Mouse (Mus musculus) lung, postnatal 0 days (tissue): ENCODE measurements around the gene Car11. TPM values are rescaled to one million over a fixed set of nuclear protein-coding genes. Genes with fewer than 3 reads are reported as not detected.
A peak's percentile ranks its signal among the peaks of the same experiment; 100 is the strongest.

Source experiments
- ATAC-seq: fragments of 200-750 bp; cut with Nextera tagmentation; 2 replicates; pipeline ENCODE4 v1.8.0; 2017; ENCODE audit warnings: moderate library complexity
- DNase-seq: peaks from one replicate; pipeline ENCODE4 v3.0.0-alpha.2; 2016; ENCODE audit warnings: low spot score
- H3K27ac ChIP-seq: fragments of 300-500 bp; sonication (generic); 2 replicates; pipeline ENCODE4 v1.5.1; 2014; ENCODE audit warnings: antibody characterized with exemption, mild to moderate bottlenecking, low read length, mixed read lengths
- H3K27me3 ChIP-seq: fragments of 300-500 bp; sonication (generic); replicated peaks from 2 replicates; pipeline ENCODE4 v1.6.1; 2014; ENCODE audit warnings: low read length, mixed read lengths; ENCODE audit not compliant: insufficient read depth
- H3K36me3 ChIP-seq: fragments of 300-500 bp; sonication (generic); 2 replicates; pipeline ENCODE4 v1.6.1; 2014; ENCODE audit warnings: low read length, mixed read lengths; ENCODE audit not compliant: insufficient read depth
- H3K4me1 ChIP-seq: fragments of 300-500 bp; sonication (generic); 2 replicates; pipeline ENCODE4 v1.6.1; 2014; ENCODE audit warnings: antibody characterized with exemption, low read depth, low read length, mixed read lengths; ENCODE audit not compliant: insufficient read depth
- H3K4me2 ChIP-seq: fragments of 300-500 bp; sonication (generic); replicated peaks from 2 replicates; pipeline ENCODE4 v1.6.1; 2014; ENCODE audit warnings: low read depth, mild to moderate bottlenecking, low read length, moderate library complexity, mixed read lengths
- H3K4me3 ChIP-seq: fragments of 300-500 bp; sonication (generic); 2 replicates; pipeline ENCODE4 v1.5.1; 2014; ENCODE audit warnings: low read depth, low read length
- H3K9ac ChIP-seq: fragments of 300-500 bp; sonication (generic); replicated peaks from 2 replicates; pipeline ENCODE4 v1.6.1; 2014; ENCODE audit warnings: low read depth, mild to moderate bottlenecking
- H3K9me3 ChIP-seq: fragments of 300-500 bp; sonication (generic); 2 replicates; pipeline ENCODE4 v1.6.1; 2016; ENCODE audit warnings: low read length, mixed read lengths
- CTCF ChIP-seq: IDR thresholded peaks from 2 replicates; pipeline ENCODE4 v1.5.1; 2016; ENCODE audit warnings: antibody characterized with exemption, mild to moderate bottlenecking
- EP300 ChIP-seq: IDR thresholded peaks from 2 replicates; pipeline ENCODE4 v1.6.1; 2016; ENCODE audit warnings: antibody characterized with exemption, mild to moderate bottlenecking, control low read depth
- WGBS: fragments of 180-500 bp; shearing (Covaris S2); extraction: QIAGEN DNeasy Blood & Tissue Kit; methylation state at CpG from one replicate; pipeline ENCODE4 v1.1.7; 2014; 5-methylcytosine and 5-hydroxymethylcytosine counted together
- polyA plus RNA-seq: library from polyadenylated mRNA; unstranded; fragments of >200 nt; fragmentation: Nextera tagmentation; extraction: Ambion mirVana; gene quantifications from 2 replicates; pipeline ENCODE4 v1.2.1, GENCODE M21; 2015

Gene Car11
- polyA plus RNA-seq, 1 experiment from 2014 or later = 1.5 TPM

DNA sequence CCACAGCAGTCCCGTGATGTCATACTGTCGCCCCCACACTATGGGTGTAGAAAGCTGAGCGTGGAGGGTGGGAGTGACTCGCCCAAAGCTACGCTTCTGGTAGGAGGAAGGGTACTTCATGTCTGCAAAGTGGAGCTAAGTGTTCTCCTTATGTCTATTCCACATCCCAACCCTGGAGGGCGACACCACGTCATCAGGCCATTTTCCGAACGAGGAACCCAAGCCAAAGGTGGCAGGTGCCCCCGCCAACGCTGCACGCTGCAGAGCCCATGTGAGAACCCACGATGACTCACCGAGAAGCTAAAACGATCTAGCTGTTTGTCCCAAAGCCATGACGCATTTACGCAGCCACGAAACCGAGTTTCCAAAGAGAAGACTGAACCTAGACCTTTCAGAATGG is 42.7 kb downstream of the Car11 start:
- WGBS = 26% methylated on average over 19 of the region's 19 CpGs
- no peak for TF ChIP-seq EP300
- TF ChIP-seq CTCF = peak; percentile 52
- Histone ChIP-seq H3K27ac (no peak overlapping the region), H3K36me3 (no peaks in the 10 kb centered on the region), H3K9ac (no peak overlapping the region), H3K4me2 (peak overlapping the region; percentile 48), H3K4me3 (peak overlapping the region; percentile 24), H3K27me3 (no peaks in the 10 kb centered on the region), H3K4me1 (no peaks in the 10 kb centered on the region), H3K9me3 (no peaks in the 10 kb centered on the region)
- DNase-seq (peak; percentile 79), ATAC-seq (peak; percentile 68)

- no peak for TF ChIP-seq EP300
- TF ChIP-seq CTCF = no peak
- ATAC-seq = peak; percentile 80
- H3K4me1 ChIP-seq = no peaks in the 10 kb centered on the region
- DNase-seq = peak; percentile 90
- H3K4me2 ChIP-seq = no peak overlapping the region
- WGBS = 22% methylated on average over 2 of the region's 2 CpGs
- H3K4me3 ChIP-seq = no peak overlapping the region
- H3K9me3 ChIP-seq = no peaks in the 10 kb centered on the region
- H3K27me3 ChIP-seq = no peaks in the 10 kb centered on the region
- no peak overlapping the region for H3K27ac ChIP-seq
- no peaks in the 10 kb centered on the region for H3K36me3 ChIP-seq
- H3K9ac ChIP-seq = no peak overlapping the region
Observed at GRCm38 (mm10) chr7:45744387-45744786, 44.7 kb downstream of the Car11 start.

DNA sequence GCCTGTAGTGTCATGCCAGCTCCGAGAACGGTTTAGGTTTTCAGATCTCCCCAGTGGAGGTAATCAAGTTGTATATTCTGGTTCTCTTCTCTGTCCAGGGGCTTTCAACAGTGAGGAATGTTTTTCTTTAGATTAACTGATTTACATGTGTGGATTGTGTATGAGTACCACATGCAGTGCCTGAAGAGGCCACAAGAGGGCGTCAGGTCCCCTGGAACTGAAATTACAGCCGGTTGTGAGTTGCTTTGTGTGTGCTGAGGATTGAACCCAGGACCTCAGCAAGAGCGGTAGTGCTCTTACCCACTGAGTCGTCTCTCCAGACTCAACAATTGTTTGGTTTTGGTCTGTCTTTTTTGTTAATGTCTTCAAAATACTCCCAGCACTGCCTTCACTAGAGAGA is 46.9 kb downstream of the Car11 start:
- no peaks in the 10 kb centered on the region for H3K27me3 ChIP-seq
- no peaks in the 10 kb centered on the region for H3K36me3 ChIP-seq
- no peak overlapping the region for H3K4me3 ChIP-seq
- no peaks in the 10 kb centered on the region for H3K9me3 ChIP-seq
- no peak for DNase-seq
- H3K27ac ChIP-seq = no peak overlapping the region
- no peak overlapping the region for H3K9ac ChIP-seq
- WGBS = 64% methylated on average over 6 of the region's 6 CpGs
- TF ChIP-seq EP300 (no peak), CTCF (peak; percentile 58)
- H3K4me2 ChIP-seq = no peak overlapping the region
- H3K4me1 ChIP-seq = no peaks in the 10 kb centered on the region
- no peak for ATAC-seq

DNA sequence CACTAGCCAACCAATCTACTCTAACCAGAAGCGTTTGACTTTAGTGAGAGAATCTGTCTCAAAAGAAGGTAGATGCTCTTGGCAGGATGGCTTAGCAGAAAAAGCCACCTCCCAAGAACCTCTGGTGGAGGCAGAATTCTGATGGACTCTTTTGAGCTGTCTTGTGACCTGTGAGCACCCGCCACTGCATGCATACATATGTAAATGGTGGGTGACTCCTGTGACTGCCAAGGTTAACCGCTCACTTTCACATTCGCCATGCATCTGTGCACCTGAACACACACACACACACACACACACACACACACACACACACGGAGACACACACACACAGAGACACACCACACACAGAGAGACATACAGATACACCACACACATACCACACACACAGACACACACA is 47.8 kb downstream of the Car11 start:
- H3K9me3 ChIP-seq = no peaks in the 10 kb centered on the region
- no peaks in the 10 kb centered on the region for H3K27me3 ChIP-seq
- no peak overlapping the region for H3K9ac ChIP-seq
- no peaks in the 10 kb centered on the region for H3K36me3 ChIP-seq
- ATAC-seq (no peak), DNase-seq (no peak)
- no peak overlapping the region for H3K4me3 ChIP-seq
- H3K4me2 ChIP-seq = no peak overlapping the region
- no peaks in the 10 kb centered on the region for H3K4me1 ChIP-seq
- 81% methylated on average over 5 of the region's 5 CpGs for WGBS
- H3K27ac ChIP-seq = no peak overlapping the region
- TF ChIP-seq EP300 = no peak
- no peak for TF ChIP-seq CTCF

DNA sequence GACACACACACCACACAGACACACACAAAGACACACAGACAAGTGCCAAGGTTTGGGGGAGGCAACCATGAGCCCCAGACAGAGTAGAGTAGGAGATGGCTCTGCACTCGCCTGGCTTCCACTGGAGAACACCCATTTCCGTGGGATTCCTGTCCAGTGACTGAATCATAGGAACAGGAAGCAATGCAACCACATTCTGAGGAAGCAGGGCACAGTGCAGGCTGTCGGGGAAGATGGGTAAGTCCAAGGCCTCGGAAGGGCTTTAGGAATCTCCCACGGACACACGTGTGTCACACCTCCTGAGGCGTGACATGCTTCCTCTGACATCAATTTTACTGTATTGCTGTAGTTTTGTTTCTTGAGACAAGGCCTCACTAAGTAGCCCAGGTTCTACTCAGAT is 48.5 kb downstream of the Car11 start:
- Histone ChIP-seq H3K27ac (no peak overlapping the region), H3K36me3 (no peaks in the 10 kb centered on the region), H3K4me2 (no peak overlapping the region), H3K4me1 (no peaks in the 10 kb centered on the region), H3K9ac (no peak overlapping the region), H3K9me3 (no peaks in the 10 kb centered on the region), H3K4me3 (no peak overlapping the region), H3K27me3 (no peaks in the 10 kb centered on the region)
- DNase-seq (no peak), ATAC-seq (peak; percentile 53)
- no peak for TF ChIP-seq CTCF
- TF ChIP-seq EP300 = no peak
- WGBS = 48% methylated on average over 7 of the region's 7 CpGs

- no peak for DNase-seq
- no peak for TF ChIP-seq EP300
- TF ChIP-seq CTCF = no peak
- Histone ChIP-seq H3K27me3 (no peaks in the 10 kb centered on the region), H3K36me3 (no peaks in the 10 kb centered on the region), H3K9me3 (no peaks in the 10 kb centered on the region), H3K4me3 (no peak overlapping the region), H3K9ac (no peak overlapping the region), H3K4me1 (no peaks in the 10 kb centered on the region), H3K27ac (no peak overlapping the region), H3K4me2 (no peak overlapping the region)
- 31% methylated on average over 9 of the region's 10 CpGs for WGBS
- no peak for ATAC-seq
Observed at GRCm38 (mm10) chr7:45749401-45749800, 49.8 kb downstream of the Car11 start.

GRCm38 (mm10) chr7:45750162-45750561 is 50.5 kb downstream of the Car11 start:
- H3K27me3 ChIP-seq = no peaks in the 10 kb centered on the region
- no peaks in the 10 kb centered on the region for H3K9me3 ChIP-seq
- no peak overlapping the region for H3K9ac ChIP-seq
- H3K4me2 ChIP-seq = no peak overlapping the region
- 60% methylated on average over 9 of the region's 9 CpGs for WGBS
- TF ChIP-seq EP300 = no peak
- TF ChIP-seq CTCF = no peak
- no peak overlapping the region for H3K4me3 ChIP-seq
- no peaks in the 10 kb centered on the region for H3K4me1 ChIP-seq
- DNase-seq (no peak), ATAC-seq (no peak)
- no peak overlapping the region for H3K27ac ChIP-seq
- H3K36me3 ChIP-seq = no peaks in the 10 kb centered on the region

Other genes with a start within 250 kb of the Car11 start
- gene Ftl1, start 240.0 kb upstream of the Car11 start, polyA plus RNA-seq = 5,808 and 6,026 TPM in 2 replicates
- gene Bax, start 232.9 kb upstream of the Car11 start, polyA plus RNA-seq = 144 and 155 TPM in 2 replicates
- 0.25 and 0.52 TPM in 2 replicates for gene Tulp2, start 218.0 kb upstream of the Car11 start, polyA plus RNA-seq
- not detected in 2 replicates for gene Gm45808, start 213.0 kb upstream of the Car11 start, polyA plus RNA-seq
- gene Dhdh, start 211.0 kb upstream of the Car11 start, polyA plus RNA-seq = 3.5 and 4.5 TPM in 2 replicates
- gene Nucb1, start 189.4 kb upstream of the Car11 start, polyA plus RNA-seq = 203 and 213 TPM in 2 replicates
- gene Ppp1r15a, start 173.6 kb upstream of the Car11 start, polyA plus RNA-seq = 36.6 and 39.1 TPM in 2 replicates
- gene Plekha4, start 173.5 kb upstream of the Car11 start, polyA plus RNA-seq = 2.0 and 2.1 TPM in 2 replicates
- 0.95 and 1.4 TPM in 2 replicates for gene Hsd17b14, start 144.9 kb upstream of the Car11 start, polyA plus RNA-seq
- gene Bcat2, start 129.7 kb upstream of the Car11 start, polyA plus RNA-seq = 29.4 and 39.8 TPM in 2 replicates
- gene Fgf21, start 84.4 kb upstream of the Car11 start, polyA plus RNA-seq = not detected in 2 replicates
- 0.13 and 0.18 TPM in 2 replicates for gene Fut1, start 82.6 kb upstream of the Car11 start, polyA plus RNA-seq
- 0.19 and 0.32 TPM in 2 replicates for gene Izumo1, start 78.0 kb upstream of the Car11 start, polyA plus RNA-seq
- gene Rasip1, start 72.4 kb upstream of the Car11 start, polyA plus RNA-seq = 43.3 and 49.0 TPM in 2 replicates
- gene Mamstr, start 59.9 kb upstream of the Car11 start, polyA plus RNA-seq = 4.0 and 4.8 TPM in 2 replicates
- 0.27 and 0.84 TPM in 2 replicates for gene Fut2, start 33.4 kb upstream of the Car11 start, polyA plus RNA-seq
- gene Ntn5, start 15.8 kb upstream of the Car11 start, polyA plus RNA-seq = 2.4 TPM in 2 replicates
- 1.0 and 2.0 TPM in 2 replicates for gene Sec1, start 5.4 kb upstream of the Car11 start, polyA plus RNA-seq
- gene Dbp, start 5.2 kb downstream of the Car11 start, polyA plus RNA-seq = 6.8 and 9.4 TPM in 2 replicates
- gene Rpl18, start 15.6 kb downstream of the Car11 start, polyA plus RNA-seq = 720 and 782 TPM in 2 replicates
- 17.9 and 18.2 TPM in 2 replicates for gene Sphk2, start 18.2 kb downstream of the Car11 start, polyA plus RNA-seq
- 1.7 and 2.3 TPM in 2 replicates for gene Fam83e, start 21.4 kb downstream of the Car11 start, polyA plus RNA-seq
- gene Spaca4, start 26.0 kb downstream of the Car11 start, polyA plus RNA-seq = not detected in 2 replicates
- 0.10 and 0.11 TPM in 2 replicates for gene Lmtk3, start 83.9 kb downstream of the Car11 start, polyA plus RNA-seq
- 3.2 and 3.7 TPM in 2 replicates for gene Sult2b1, start 84.8 kb downstream of the Car11 start, polyA plus RNA-seq
- gene Cyth2, start 114.7 kb downstream of the Car11 start, polyA plus RNA-seq = 105 and 113 TPM in 2 replicates
- 0.20 and 0.35 TPM in 2 replicates for gene Kcnj14, start 124.9 kb downstream of the Car11 start, polyA plus RNA-seq
- gene Grwd1, start 131.1 kb downstream of the Car11 start, polyA plus RNA-seq = 14.8 and 15.1 TPM in 2 replicates
- gene Kdelr1, start 172.9 kb downstream of the Car11 start, polyA plus RNA-seq = 56.2 and 57.3 TPM in 2 replicates
- 0.62 and 0.75 TPM in 2 replicates for gene Grin2d, start 178.5 kb downstream of the Car11 start, polyA plus RNA-seq
- gene Syngr4, start 196.9 kb downstream of the Car11 start, polyA plus RNA-seq = 0.14 and 0.23 TPM in 2 replicates
- 3.9 and 4.1 TPM in 2 replicates for gene Tmem143, start 197.1 kb downstream of the Car11 start, polyA plus RNA-seq
- gene Emp3, start 221.6 kb downstream of the Car11 start, polyA plus RNA-seq = 233 and 255 TPM in 2 replicates
- 8.9 and 11.2 TPM in 2 replicates for gene Ccdc114, start 224.2 kb downstream of the Car11 start, polyA plus RNA-seq